Mouse (Mus musculus): ENCODE data around the gene Rtp2.
A peak's percentile ranks its signal among the peaks of the same experiment; 100 is the strongest.
"Not testable (repeated sequence)": the region's sequence is repeated elsewhere in the genome, so short reads cannot be mapped to it uniquely, and the experiment has no call there.

The Rtp2 gene

GRCm38 (mm10) chr16:23952101-23952727 lies 20.0 kb upstream of the Rtp2 start:
- no peak for DNase-seq (ENCODE audit: low read depth)

- DNase-seq (ENCODE audit: low read depth) = no peak
Measured at GRCm38 (mm10) chr16:23947654-23948053, 15.5 kb upstream of the Rtp2 start.

GRCm38 (mm10) chr16:23944801-23945200 lies 12.6 kb upstream of the Rtp2 start:
- no peak for DNase-seq (ENCODE audit: low read depth)

GRCm38 (mm10) chr16:23934397-23934796 lies 2.2 kb upstream of the Rtp2 start:
- no peak for DNase-seq (ENCODE audit: low read depth)

- DNase-seq (ENCODE audit: low read depth) = no peak
Measured at GRCm38 (mm10) chr16:23931275-23931674, 919 bp downstream of the Rtp2 start.

- DNase-seq (ENCODE audit: low read depth) = no peak
Measured at GRCm38 (mm10) chr16:23930426-23931073, 1.6 kb downstream of the Rtp2 start.

- peak; percentile 73 for DNase-seq (ENCODE audit: low read depth)
Measured at GRCm38 (mm10) chr16:23927301-23928114, 4.7 kb downstream of the Rtp2 start.

- DNase-seq (ENCODE audit: low read depth) = no peak
Measured at GRCm38 (mm10) chr16:23922906-23923305, 9.3 kb downstream of the Rtp2 start.

- DNase-seq (ENCODE audit: low read depth) = no peak
Measured at GRCm38 (mm10) chr16:23921697-23922096, 10.5 kb downstream of the Rtp2 start.

GRCm38 (mm10) chr16:23919418-23919817 lies 12.8 kb downstream of the Rtp2 start:
- no peak for DNase-seq (ENCODE audit: low read depth)

- DNase-seq (ENCODE audit: low read depth) = no peak
Measured at GRCm38 (mm10) chr16:23913401-23913800, 18.8 kb downstream of the Rtp2 start.

- no peak for DNase-seq (ENCODE audit: low read depth)
Measured at GRCm38 (mm10) chr16:23912741-23913140, 19.5 kb downstream of the Rtp2 start.

- not testable (repeated sequence) for DNase-seq (ENCODE audit: low read depth)
Measured at GRCm38 (mm10) chr16:23909015-23909354, 23.2 kb downstream of the Rtp2 start.

- not testable (repeated sequence) for DNase-seq (ENCODE audit: low read depth)
Measured at GRCm38 (mm10) chr16:23908076-23909014, 23.8 kb downstream of the Rtp2 start.

GRCm38 (mm10) chr16:23906586-23906985 lies 25.6 kb downstream of the Rtp2 start:
- DNase-seq (ENCODE audit: low read depth) = not testable (repeated sequence)

GRCm38 (mm10) chr16:23901411-23901810 lies 30.8 kb downstream of the Rtp2 start:
- DNase-seq (ENCODE audit: low read depth) = peak; percentile 31

- DNase-seq (ENCODE audit: low read depth) = no peak
Measured at GRCm38 (mm10) chr16:23900061-23900460, 32.1 kb downstream of the Rtp2 start.

GRCm38 (mm10) chr16:23898840-23899239 lies 33.4 kb downstream of the Rtp2 start:
- peak; percentile 74 for DNase-seq (ENCODE audit: low read depth)

- DNase-seq (ENCODE audit: low read depth) = peak; percentile 65
Measured at GRCm38 (mm10) chr16:23897984-23898586, 34.1 kb downstream of the Rtp2 start.

- DNase-seq (ENCODE audit: low read depth) = peak; percentile 6
Measured at GRCm38 (mm10) chr16:23897486-23897885, 34.7 kb downstream of the Rtp2 start.

GRCm38 (mm10) chr16:23895135-23895534 lies 37.1 kb downstream of the Rtp2 start:
- DNase-seq (ENCODE audit: low read depth) = no peak

Data from 416B (cell line).